Mouse (Mus musculus): ENCODE measurements at regions not wholly inside any gene's neighbourhood (a gene's known extent, or its start where the extent isn't known, plus 50 kb on each side); places are given as distances from the start of the nearest gene placed in this dataset.

DNA sequence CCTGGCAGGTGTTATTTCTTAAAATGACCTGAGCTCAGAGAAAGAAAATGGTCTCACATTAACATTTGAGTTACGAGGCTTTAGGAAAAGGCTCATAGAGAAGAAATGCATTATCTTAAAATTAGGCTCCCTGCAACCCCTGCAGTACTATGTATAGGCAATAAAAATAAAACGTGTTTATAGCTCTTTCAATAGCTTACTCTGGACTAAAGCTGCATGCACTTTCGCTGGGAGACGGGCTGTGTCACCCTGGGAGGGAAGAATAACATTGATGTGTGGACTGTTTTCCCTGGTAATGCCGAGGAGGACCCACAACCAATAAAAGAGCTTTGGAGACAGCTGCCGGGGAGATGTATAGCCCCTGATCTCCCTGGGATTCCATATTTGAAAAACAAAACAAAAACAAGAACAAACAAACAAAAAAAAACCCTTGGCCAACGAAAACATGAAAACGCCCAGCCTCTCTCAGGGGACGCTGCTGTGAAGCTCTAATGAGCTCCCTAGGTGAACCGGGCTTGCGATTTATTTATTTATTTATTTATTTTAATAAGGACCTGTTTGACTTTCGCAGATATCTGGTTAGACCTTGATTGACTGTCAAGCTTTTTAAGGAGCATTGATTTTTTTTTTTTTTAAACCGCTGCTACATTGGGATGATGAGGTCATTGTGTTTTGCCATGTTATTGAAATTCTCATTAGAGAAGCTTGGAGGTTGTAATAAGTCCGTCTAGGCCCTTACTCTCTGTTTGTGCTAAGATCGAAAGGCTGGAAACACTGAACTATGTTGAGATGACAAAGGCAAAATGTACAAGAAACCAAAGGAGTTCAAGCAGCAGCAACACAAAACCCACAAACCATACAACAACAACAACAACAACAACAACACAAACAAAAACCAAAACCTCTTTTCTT, 228.3 kb upstream of the Slc30a5 start:
- no peak for TF ChIP-seq CTCF (IDR thresholded peaks at IDR 0.05; ENCODE audit: low read depth, low read length)
- no peak for TF ChIP-seq POLR2A (IDR thresholded peaks at IDR 0.05; ENCODE audit: borderline replicate concordance, low read depth, low read length)

All from bone marrow macrophage, adult 2 months (primary cell).